8 mouse cellular contexts compared by ENCODE assay signal in genomic region chrX:161162314-161163068, GRCm38 (mm10). TPM values are rescaled to one million over a fixed set of nuclear protein-coding genes. Genes with fewer than 3 reads are reported as not detected.
DNase-seq lines count a peak whose midpoint lies in the region; ATAC-seq and TF ChIP-seq lines count a peak whose summit lies in the region.

No protein-coding gene starts in this region.

- H3K4me3 ChIP-seq in heart, embryonic 11.5 days (ENCODE audit: low read depth, low read length): peak overlapping the region; percentile 54
- H3K4me3 ChIP-seq in kidney, embryonic 16.5 days (ENCODE audit: low read length): peak overlapping the region; percentile 61
- peak overlapping the region; percentile 55 for H3K4me3 ChIP-seq in midbrain, postnatal 0 days (ENCODE audit: low read depth, low read length)

- no peak overlapping the region for H3K27ac ChIP-seq in heart, embryonic 11.5 days (ENCODE audit: low read depth, low read length)
- no peak overlapping the region for H3K27ac ChIP-seq in kidney, embryonic 16.5 days (ENCODE audit: low read length)
- no peak overlapping the region for H3K27ac ChIP-seq in midbrain, postnatal 0 days (ENCODE audit: low read depth, low read length)

- no peaks in the 10 kb centered on the region for H3K27me3 ChIP-seq in heart, embryonic 11.5 days (ENCODE audit: control insufficient read depth, insufficient read depth, low read length)
- no peaks in the 10 kb centered on the region for H3K27me3 ChIP-seq in kidney, embryonic 16.5 days (ENCODE audit: insufficient read depth, low read length)
- H3K27me3 ChIP-seq in midbrain, postnatal 0 days (ENCODE audit: insufficient read depth, low read length): no peaks in the 10 kb centered on the region; the same call in 1 of the 2 replicates
- H3K27me3 ChIP-seq in splenic B cell, adult 2 months (ENCODE audit: control insufficient read depth, insufficient read depth, low read length, poor library complexity, severe bottlenecking): no peaks in the 10 kb centered on the region

- no peak for TF ChIP-seq POLR2A in brain, embryonic 14.5 days (IDR thresholded peaks at IDR 0.05; ENCODE audit: borderline replicate concordance, extremely low read depth, insufficient read depth, insufficient read length, poor library complexity, severe bottlenecking)

- no peaks in the 10 kb centered on the region for H3K36me3 ChIP-seq in heart, embryonic 11.5 days (ENCODE audit: control insufficient read depth, insufficient read depth, low read length)
- no peaks in the 10 kb centered on the region for H3K36me3 ChIP-seq in kidney, embryonic 16.5 days (ENCODE audit: insufficient read depth, low read length)
- no peaks in the 10 kb centered on the region for H3K36me3 ChIP-seq in midbrain, postnatal 0 days (ENCODE audit: insufficient read depth, low read length)
- no peaks in the 10 kb centered on the region for H3K36me3 ChIP-seq in splenic B cell, adult 2 months (ENCODE audit: control insufficient read depth, insufficient read depth, low read length, poor library complexity, severe bottlenecking)

- H3K4me1 ChIP-seq in heart, embryonic 11.5 days (ENCODE audit: control insufficient read depth, insufficient read depth, low read length): no peaks in the 10 kb centered on the region
- H3K4me1 ChIP-seq in kidney, embryonic 16.5 days (ENCODE audit: insufficient read depth, low read length): no peaks in the 10 kb centered on the region
- H3K4me1 ChIP-seq in midbrain, postnatal 0 days (ENCODE audit: insufficient read depth, low read length): no peaks in the 10 kb centered on the region

- no peaks in the 10 kb centered on the region for H3K9me3 ChIP-seq in heart, embryonic 11.5 days (replicated peaks; ENCODE audit: control insufficient read depth, low read length)
- H3K9me3 ChIP-seq in kidney, embryonic 16.5 days (ENCODE audit: low read length): no peaks in the 10 kb centered on the region
- H3K9me3 ChIP-seq in midbrain, postnatal 0 days (ENCODE audit: low read length): no peaks in the 10 kb centered on the region

- DNase-seq in 3134 (ENCODE audit: extremely low read depth, insufficient read length, low spot score) (peak; percentile 1), liver (peak; percentile 57)
- DNase-seq in brain, embryonic 14.5 days (ENCODE audit: low read depth): peak; percentile 84
- DNase-seq in midbrain, postnatal 0 days (ENCODE audit: low spot score): peak; percentile 63
- peak; percentile 0 for DNase-seq in splenic B cell, adult 2 months (ENCODE audit: low read depth, low spot score)

- 18% methylated on average over 22 of the region's 22 CpGs for WGBS in heart, embryonic 11.5 days (ENCODE audit: insufficient replicate concordance)
- 27% methylated on average over 22 of the region's 22 CpGs for WGBS in kidney, embryonic 16.5 days
- 24% methylated on average over 22 of the region's 22 CpGs for WGBS in midbrain, postnatal 0 days

- H3K9ac ChIP-seq in heart, embryonic 11.5 days (ENCODE audit: low read depth, low read length): peak overlapping the region; percentile 62; the same call in 1 of the 2 replicates
- peak overlapping the region; percentile 64 for H3K9ac ChIP-seq in kidney, embryonic 16.5 days (replicated peaks; ENCODE audit: low read length)
- H3K9ac ChIP-seq in midbrain, postnatal 0 days (replicated peaks; ENCODE audit: low read length, poor library complexity, severe bottlenecking): peak overlapping the region; percentile 56; the same call in 1 of the 2 replicates

- peak overlapping the region; percentile 63 for H3K4me2 ChIP-seq in heart, embryonic 11.5 days
- H3K4me2 ChIP-seq in kidney, embryonic 16.5 days (replicated peaks; ENCODE audit: low read depth, low read length): peak overlapping the region; percentile 60
- H3K4me2 ChIP-seq in midbrain, postnatal 0 days (ENCODE audit: low read depth, low read length, poor library complexity, severe bottlenecking): peak overlapping the region; percentile 52

- ATAC-seq in erythroblast, adult 5-6 weeks (replicated peaks; ENCODE audit: low FRiP score, poor library complexity, severe bottlenecking): peak; percentile 98
- peak; percentile 85 for ATAC-seq in heart, embryonic 11.5 days (replicated peaks; ENCODE audit: insufficient number of reproducible peaks, low FRiP score, low TSS enrichment)
- ATAC-seq in kidney, embryonic 16.5 days (ENCODE audit: low FRiP score, low TSS enrichment): peak; percentile 98
- peak; percentile 91 for ATAC-seq in midbrain, postnatal 0 days (ENCODE audit: low FRiP score)

- TF ChIP-seq CTCF in brain, embryonic 14.5 days (IDR thresholded peaks at IDR 0.05; ENCODE audit: borderline replicate concordance, extremely low read depth, insufficient read depth, insufficient read length): no peak
- TF ChIP-seq CTCF in midbrain, postnatal 0 days (IDR thresholded peaks at IDR 0.05): no peak; the same call in 1 of the 2 replicates

RNA-seq across cellular contexts. Expression of gene Scml2, which starts 45.5 kb away (rescaled TPM):
- polyA plus RNA-seq in brain, embryonic 14.5 days (2012; rRNA removed): 4.8 and 5.0 TPM in 2 replicates
- 1.3 and 15.4 TPM in 2 replicates for total RNA-seq in erythroblast, adult 5-6 weeks (2015; ENCODE audit: low replicate concordance)
- total RNA-seq in erythroblast, adult 5-6 weeks (2017; ENCODE audit: low replicate concordance): 0.56 and 3.8 TPM in 2 replicates
- 2.7 and 6.6 TPM in 2 replicates for polyA plus RNA-seq in heart, embryonic 11.5 days (2014; fragmentation: Nextera tagmentation; extraction: Ambion mirVana)
- polyA plus RNA-seq in kidney, embryonic 16.5 days (2015; fragmentation: Nextera tagmentation; extraction: Ambion mirVana): 3.2 and 3.5 TPM in 2 replicates
- 4.7 TPM in 2 replicates for total RNA-seq in midbrain, postnatal 0 days (2014; rRNA removed)
- 1.9 and 2.1 TPM in 2 replicates for polyA plus RNA-seq in midbrain, postnatal 0 days (2015; fragmentation: Nextera tagmentation; extraction: Ambion mirVana)

Comparison
In these comparisons a context has a peak if more than half of its experiments do, and no peak if none do; other contexts are left out.
1. DNase-seq: peak in every context shown above with its lines; median percentile 84 in brain, embryonic 14.5 days; 63 in midbrain, postnatal 0 days; 57 in liver; 1 in 3134; 0 in splenic B cell, adult 2 months.